Mouse (Mus musculus) T-helper 17 cell (primary cell): Measurements from ENCODE around the gene Uba6.

Experiments
- in situ Hi-C, 2 experiments: fragments of 300-600 bp; cut with MboI, MseI; formaldehyde crosslinking; loops; 1 replicate in 1 of 2; 2 replicates in 1 of 2; pipeline ENCODE4 v1.15.1; 2025; ENCODE audit warnings: high pct_unique_total_duplicates in 2 of 2

The Uba6 gene

DNA sequence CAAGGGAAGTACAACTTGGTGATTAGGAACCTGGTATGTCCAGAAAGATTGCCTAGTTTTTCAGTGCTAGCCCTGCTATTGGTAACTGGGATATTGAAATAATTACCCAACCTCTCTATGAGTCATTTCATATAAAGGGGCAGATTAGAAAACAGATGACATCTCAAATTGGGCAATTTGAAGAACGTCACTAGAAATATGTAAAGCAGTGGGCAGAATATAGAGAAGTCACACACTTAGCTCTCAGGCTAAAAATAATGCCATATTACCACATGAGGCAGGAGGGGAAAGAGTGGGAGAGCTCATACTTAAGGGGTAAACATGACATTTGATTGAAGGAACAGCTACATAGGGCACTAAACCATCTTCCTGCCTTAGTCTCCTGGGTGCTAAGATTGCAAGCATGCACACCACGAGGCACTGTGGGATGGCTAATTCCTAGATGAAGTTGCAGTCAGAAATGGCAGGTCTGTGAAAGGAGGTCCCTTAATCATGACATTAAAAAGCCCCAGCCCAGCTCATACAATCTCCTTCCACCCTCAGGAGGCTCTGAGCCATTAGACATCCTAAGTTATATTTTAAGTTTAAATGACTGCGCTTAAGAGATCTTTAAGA, 93.8 kb downstream of the Uba6 start:
- in situ Hi-C loops: no loop called here

- in situ Hi-C loops: no loop called here
These were observed 99.7 kb downstream of the Uba6 start for GRCm38 (mm10) chr5:86072756-86073386.

DNA sequence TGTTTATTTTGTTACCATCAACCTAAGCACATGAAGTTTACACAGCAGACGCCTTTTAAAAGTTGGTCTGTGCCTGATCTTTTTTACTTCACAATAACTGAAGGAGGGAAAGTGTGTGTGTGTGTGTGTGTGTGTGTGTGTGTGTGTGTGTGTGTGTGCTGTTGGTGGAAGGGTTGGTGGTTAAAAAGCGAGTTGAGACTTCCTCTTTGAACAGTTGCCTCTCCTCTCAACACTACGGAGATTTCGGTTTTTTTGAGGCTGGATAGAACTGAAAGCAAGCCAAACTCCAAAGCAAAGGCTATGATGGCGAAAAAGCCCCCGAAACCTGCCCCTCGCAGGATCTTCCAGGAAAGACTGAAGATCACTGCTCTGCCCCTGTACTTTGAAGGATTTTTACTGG, 101.1 kb downstream of the Uba6 start, which contains the start of gene Stap1:
Stap1 (plus strand) TSS at position 209 of the 400 bp plus-strand sequence.
- in situ Hi-C loops: no loop called here

DNA sequence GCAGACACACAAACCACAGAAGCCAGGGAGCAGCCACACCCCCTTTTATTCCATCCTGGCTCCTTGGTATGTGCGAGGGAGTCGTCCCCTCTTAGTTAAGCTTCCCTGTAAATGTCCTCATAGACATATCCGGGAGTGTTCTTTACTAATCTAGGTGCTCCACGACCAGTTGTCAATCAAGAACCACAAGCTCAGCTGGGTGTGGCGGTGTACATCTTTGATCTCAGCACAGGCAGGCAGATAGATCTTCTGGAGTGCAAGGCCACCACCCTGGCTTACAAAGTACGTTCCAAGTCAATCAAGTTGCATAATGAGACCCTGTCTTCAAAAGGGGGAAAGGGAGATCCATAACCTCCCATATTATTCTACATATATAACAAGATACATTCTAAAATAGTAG, 103.5 kb downstream of the Uba6 start:
- in situ Hi-C loops: loop anchor here (5.0 kb wide), 4 partner anchors 33 to 738 kb away; no protein-coding TSS in a partner anchor

- in situ Hi-C loops: loop anchor here (5.0 kb wide), 4 partner anchors 34 to 739 kb away; no protein-coding TSS in a partner anchor
These were observed 104.2 kb downstream of the Uba6 start for GRCm38 (mm10) chr5:86068451-86068850.

- in situ Hi-C loops: loop anchor here (5.0 kb wide), 4 partner anchors 36 to 741 kb away; no protein-coding TSS in a partner anchor
These were observed 106.1 kb downstream of the Uba6 start for GRCm38 (mm10) chr5:86066551-86066929.

DNA sequence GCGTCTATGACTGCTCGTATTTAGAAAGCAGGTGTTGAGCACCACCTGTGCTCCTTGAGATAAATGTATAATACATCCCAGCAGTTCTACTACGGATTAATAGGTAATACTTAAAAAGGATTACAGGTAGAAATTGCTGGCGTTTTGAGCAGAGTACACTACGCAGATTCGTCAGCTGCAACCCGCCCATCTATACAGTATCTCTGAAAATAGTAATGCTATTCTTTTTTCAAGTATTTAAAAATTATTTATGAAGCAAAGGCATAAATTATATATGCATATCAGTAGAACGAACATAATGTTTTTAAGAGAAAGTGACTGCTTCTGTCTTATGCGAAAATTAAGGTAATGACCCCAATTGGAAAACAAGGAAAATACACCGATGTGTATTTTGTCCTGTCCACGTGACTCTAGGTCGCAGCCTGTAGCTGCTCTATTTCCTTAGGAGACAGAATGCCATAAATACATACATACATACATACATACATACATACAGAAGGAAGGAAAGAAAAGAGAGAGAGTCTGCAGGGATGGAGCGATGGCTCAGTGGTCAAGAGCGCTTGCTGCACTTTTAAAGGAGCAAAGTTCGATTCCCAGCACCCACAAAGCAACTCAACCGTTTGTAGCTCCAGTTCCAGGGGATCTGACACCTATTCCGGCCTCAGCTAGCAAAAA, 106.6 kb downstream of the Uba6 start:
- in situ Hi-C loops: loop anchor here (5.0 kb wide), 4 partner anchors 36 to 741 kb away; no protein-coding TSS in a partner anchor

DNA sequence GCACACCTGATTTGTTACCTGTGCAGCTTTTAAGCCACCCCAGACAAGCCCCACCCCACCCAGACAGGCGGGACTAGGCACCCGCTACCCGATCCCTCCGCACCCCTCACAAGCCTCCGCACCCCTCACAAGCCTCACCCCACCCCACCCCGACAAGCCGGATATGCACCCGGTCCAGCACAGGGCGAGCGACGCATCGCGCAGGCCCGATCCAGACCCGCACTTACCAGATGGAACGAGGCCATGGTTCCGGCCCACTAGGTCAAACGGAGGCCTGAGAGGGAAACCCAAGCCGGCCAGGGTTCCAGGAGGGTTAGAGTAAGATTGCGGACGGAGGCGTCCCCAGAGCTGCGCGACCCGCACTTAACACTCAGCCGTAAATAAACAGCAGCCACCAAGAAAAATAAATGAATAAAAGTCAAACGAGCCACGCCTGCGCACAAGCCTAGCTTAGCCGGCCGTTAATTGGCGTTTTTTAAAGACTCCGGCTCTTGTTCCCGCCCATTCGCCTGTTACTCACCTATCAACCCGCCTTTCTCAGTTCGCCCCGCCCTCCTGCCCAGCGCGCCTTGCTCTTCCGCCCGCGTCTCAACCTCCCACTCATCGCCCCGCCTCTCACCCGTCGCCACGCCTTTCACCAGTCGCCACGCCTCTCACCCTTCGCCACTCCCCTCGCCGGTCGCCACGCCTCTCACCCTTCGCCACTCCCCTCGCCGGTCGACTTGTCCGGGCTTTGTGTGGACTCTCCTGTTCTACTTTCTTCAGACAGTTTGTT, 107.3 kb downstream of the Uba6 start, which contains the start of gene Cenpc1:
Cenpc1 (minus strand) TSS at position 483 of the 775 bp plus-strand sequence.
- in situ Hi-C loops: loop anchor here (5.0 kb wide), 4 partner anchors 37 to 742 kb away; no protein-coding TSS in a partner anchor

- in situ Hi-C loops: no loop called here
These were observed 109.1 kb downstream of the Uba6 start for GRCm38 (mm10) chr5:86063501-86063900.
